Mouse (Mus musculus) heart, postnatal 10 days (tissue): ENCODE measurements around the gene Pak7. TPM values are rescaled to one million over a fixed set of nuclear protein-coding genes. Genes with fewer than 3 reads are reported as not detected.

Experiments used
- DNase-seq, 2 experiments: peaks; one replicate each; pipeline ENCODE4 v3.0.0; 2021
- intact Hi-C: fragments of 180-260 bp; cut with DNase I; formaldehyde crosslinking; loops from one replicate; pipeline ENCODE4 v1.15.1; 2025
- total RNA-seq, 2 experiments: library from RNA; stranded (reverse); gene quantifications; 2 replicates each; pipeline ENCODE4 v1.2.3; 2021

Gene Pak7
- total RNA-seq, 2 experiments from 2014 or later: 0.07 to 0.15 TPM

- intact Hi-C loops: no loop called here
- DNase-seq: no peak
Measured at GRCm38 (mm10) chr2:136204034-136204433, 183.7 kb downstream of the Pak7 start.

- DNase-seq: no peak
- intact Hi-C loops: no loop called here
Measured at GRCm38 (mm10) chr2:136175030-136175429, 212.7 kb downstream of the Pak7 start.

- intact Hi-C loops: no loop called here
Measured at GRCm38 (mm10) chr2:136150752-136151151, 237.0 kb downstream of the Pak7 start.

DNA sequence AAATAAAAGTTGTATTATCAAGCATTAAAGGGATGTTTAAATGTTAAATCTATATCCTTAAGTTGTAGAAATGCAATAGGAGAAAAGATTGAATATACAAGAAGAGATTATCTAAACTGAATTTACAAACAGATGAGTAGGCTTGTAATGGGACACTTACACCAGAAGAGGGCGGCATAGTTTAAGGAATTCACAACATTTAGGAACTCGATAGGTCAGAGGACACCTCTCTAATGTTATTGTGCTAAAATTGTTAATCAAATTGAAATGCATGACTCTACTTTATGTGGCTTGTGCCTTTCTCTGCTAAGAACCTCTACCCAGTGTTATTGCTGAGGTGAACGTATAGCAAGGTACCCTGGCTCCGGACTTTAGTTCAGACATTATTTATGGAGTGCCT lies 238.2 kb downstream of the Pak7 start:
- intact Hi-C loops: loop anchor here (1.0 to 10.0 kb wide), 5 partner anchors 300 to 1793 kb away; partner anchors contain the start of genes AL731706.2 and Snap25
- DNase-seq: peak; percentile 13 to 22

More at GRCm38 (mm10) chr2:136150752-136151151, 237.0 kb downstream of the Pak7 start:
- DNase-seq: no peak

DNA sequence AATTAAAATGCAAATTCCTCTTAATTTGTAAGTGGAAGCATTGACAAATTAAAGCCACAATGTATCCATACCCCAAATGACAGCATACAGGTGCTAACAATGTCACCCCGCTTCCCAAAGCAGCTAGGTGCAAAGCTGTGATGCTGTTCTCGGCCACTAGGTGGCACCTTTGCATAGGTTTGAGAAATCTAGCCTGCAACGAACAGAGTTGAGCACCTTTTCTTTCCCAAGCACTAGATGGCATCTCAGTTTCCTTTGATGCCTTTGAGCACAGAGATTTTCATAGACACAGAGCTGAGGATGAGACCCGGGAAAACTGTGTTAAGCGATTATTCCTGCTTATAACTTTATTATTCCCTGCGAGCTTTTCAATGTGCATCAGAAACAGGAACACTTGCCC lies 238.8 kb downstream of the Pak7 start:
- DNase-seq: peak; percentile 74 to 83
- intact Hi-C loops: loop anchor here (1.0 to 10.0 kb wide), 5 partner anchors 300 to 1793 kb away; partner anchors contain the start of genes AL731706.2 and Snap25

DNA sequence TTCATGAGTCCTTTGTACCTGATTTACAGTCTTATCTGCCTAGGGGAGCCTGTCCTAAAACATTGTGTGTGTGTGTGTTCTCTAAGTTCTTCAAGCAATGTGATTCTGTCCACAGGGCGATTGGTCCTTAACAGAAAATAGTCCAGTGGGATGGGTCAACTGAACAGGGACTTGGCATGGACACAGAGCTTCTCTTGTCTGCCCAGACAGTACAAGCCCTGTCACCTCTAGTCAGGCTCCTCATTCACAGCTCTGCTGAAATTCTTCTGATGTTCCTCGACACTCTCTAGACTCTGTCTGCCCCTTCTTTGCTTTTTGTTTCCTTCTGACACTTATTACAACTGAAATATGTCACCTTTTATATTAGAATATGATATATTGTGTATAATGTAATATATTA lies 247.0 kb downstream of the Pak7 start:
- intact Hi-C loops: loop anchor here (10.0 kb wide), 2 partner anchors 574 to 744 kb away; partner anchors contain the start of genes AL731706.2 and Snap25

GRCm38 (mm10) chr2:136139159-136140069 lies 248.4 kb downstream of the Pak7 start:
- peak in 1 of 2 experiments; percentile 46 for DNase-seq
- intact Hi-C loops: loop anchor here (2.0 to 10.0 kb wide), 5 partner anchors 137 to 781 kb away; partner anchors contain the start of genes AL731706.2 and Snap25

More for the DNA sequence above, 247.0 kb downstream of the Pak7 start:
- DNase-seq: no peak

- no peak for DNase-seq
- intact Hi-C loops: loop anchor here (2.0 to 5.0 kb wide), 3 partner anchors 136 to 780 kb away; no protein-coding TSS in a partner anchor
Measured at GRCm38 (mm10) chr2:136138451-136138850, 249.3 kb downstream of the Pak7 start.

- peak; percentile 1 to 5 for DNase-seq
- intact Hi-C loops: no loop called here
Measured at GRCm38 (mm10) chr2:136121867-136122266, 265.9 kb downstream of the Pak7 start.

GRCm38 (mm10) chr2:136118006-136118405 lies 269.8 kb downstream of the Pak7 start:
- no peak for DNase-seq
- intact Hi-C loops: no loop called here

DNA sequence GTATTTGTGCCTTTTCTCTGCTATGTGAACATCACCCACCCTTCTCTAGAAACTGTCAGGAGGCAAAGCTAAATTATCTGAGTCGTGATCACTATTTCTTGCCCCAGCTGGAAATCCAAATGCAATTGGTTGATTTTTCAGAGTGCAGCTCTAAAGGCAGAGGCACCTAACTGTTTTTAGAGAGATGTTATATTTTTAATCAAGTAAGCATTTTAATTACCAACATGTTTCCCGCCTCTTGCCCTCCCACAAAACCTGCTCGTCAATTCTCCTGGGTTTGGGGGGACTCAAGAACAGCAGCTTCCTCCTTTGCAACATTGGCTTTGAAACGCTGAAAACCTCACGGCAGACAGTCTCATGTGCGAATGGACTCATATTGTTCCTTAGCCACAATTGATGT lies 274.4 kb downstream of the Pak7 start:
- DNase-seq: no peak
- intact Hi-C loops: no loop called here

DNA sequence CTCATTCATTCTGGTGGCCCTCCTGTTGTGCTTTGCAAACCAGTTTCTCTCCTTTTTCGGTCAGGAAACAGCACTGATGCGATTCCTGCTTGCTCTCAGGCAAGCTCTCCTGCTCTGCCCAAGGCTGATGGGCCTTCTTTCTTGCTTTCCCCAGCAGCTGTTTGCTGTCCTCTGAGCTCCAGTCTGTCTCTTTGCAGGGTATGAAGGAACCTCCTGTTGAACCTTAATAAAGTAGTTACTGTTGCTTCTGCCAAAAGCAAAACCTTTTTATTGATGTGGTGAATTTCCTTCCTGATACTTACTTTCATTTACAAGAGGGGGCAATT lies 278.8 kb downstream of the Pak7 start:
- DNase-seq: no peak
- intact Hi-C loops: no loop called here

DNA sequence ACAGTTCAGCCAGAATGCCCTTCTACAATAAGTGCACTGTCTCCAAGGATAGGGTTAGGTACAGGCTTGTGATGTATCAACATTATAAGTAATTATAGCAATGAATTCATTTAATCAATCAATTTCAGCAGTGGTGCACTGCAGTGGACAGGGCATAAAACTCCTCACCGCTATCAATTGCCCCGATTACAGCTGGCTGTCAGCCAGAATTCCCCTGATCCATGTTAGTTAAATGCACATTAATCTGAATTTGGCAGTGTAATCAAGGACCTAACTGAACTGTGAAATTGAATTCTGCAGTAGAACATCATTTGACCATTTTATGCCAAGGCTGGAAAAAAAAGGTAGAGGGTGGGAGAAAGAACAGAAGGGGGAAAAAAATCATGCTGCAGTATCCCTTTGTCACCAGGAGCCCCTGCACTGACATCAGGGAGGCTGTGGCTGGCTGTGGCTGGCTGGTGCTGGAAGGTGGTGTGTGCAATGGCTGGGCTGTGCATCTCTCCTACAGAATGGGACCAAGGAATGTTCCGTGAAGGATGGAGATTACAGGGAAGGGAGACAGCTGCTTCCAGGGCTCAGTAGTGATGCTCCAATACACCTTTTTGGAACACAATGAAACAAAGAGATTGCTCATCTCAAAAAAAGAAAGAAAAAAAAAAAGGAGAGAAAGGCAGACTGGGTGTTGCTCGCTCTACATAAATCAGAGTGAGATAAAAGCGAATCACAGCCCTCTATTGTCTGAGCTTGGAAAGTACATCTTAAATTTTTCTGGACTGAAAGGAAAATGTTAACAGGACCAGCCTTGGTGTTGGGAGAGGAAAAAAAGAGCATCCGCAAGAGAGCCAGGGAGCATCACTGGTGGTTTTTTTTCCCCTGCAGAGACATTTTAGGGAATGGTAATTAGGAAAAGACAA lies 279.4 kb downstream of the Pak7 start:
- intact Hi-C loops: no loop called here
- no peak for DNase-seq

DNA sequence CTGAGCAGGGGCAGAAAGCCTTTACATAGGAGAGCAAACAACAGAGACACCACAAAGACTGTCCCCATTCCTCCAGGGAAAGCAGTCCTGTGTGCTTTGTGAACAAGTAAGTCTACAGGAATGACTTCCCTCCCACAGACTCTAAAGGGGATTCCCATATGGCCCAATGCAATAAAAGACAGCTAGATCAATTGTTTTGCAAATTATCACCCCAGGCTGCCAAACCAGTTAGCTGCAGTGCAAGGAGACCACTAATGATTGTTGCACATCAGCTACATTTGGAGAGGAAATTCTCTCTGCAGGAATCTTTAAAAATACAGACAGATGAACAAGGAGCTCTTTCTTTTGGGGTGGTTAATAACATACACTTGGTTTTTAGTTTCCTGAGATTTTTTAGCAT lies 280.2 kb downstream of the Pak7 start:
- DNase-seq: no peak
- intact Hi-C loops: no loop called here

GRCm38 (mm10) chr2:136097143-136097542 lies 290.6 kb downstream of the Pak7 start:
- DNase-seq: no peak
- intact Hi-C loops: no loop called here

DNA sequence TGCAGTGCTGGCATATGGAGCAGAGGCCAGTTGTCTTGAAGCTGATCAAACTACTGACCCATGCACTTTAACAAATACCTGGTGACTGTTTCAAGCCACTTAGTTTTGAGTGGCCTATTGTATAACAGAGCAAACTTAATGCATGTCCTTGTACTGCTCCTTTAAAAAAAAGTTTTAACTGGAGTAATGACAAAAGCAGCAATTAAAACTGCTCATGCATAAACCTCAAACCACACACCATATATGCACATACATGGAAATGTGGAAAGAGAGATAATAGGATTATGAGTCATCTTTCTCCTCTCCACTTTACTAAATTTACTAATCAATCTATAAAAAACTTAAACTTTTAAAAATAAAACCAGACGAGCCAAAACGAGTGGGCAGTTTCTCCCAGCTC lies 291.8 kb downstream of the Pak7 start:
- intact Hi-C loops: no loop called here
- DNase-seq: no peak

DNA sequence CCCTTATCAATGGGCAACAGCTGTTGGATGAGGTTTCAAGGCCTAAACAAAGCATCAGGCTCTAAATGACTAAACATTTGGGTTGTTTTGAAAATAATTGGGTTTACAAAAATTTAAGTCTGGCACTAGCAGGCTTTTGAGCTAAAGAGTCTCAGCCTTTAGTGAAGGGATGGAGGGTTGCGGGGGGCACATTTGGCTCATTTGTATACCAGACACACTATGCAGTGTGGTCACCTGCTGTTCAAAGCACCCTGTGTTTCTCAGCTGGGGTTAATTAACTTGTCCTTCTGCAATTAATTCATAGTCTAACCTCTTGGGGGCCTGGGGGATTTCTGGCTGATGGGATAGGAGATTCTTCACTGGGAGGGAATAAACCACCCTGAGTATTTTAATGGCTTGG lies 323.4 kb downstream of the Pak7 start:
- DNase-seq: no peak
- intact Hi-C loops: no loop called here

- no peak for DNase-seq
- intact Hi-C loops: no loop called here
Measured at GRCm38 (mm10) chr2:136059029-136059669, 328.6 kb downstream of the Pak7 start.

DNA sequence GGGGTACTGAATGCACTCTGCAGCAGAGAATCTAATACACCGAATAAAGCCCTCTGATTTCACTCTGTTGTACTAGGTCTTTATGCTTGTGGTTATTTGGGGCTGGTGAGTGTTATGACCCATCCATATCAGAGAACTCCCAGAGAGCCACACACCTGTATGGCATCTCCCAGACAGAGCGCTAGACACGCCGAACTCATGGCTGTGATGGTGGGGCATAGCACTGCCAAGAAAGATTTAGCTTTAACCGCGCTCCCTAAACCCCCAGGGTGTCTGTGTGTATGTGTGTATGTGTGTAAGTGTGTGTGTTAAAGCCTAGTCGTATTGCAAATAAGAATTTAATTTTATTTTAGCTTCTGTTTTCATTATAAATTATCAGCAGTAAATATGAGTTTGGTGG lies 329.4 kb downstream of the Pak7 start:
- intact Hi-C loops: no loop called here
- DNase-seq: no peak

DNA sequence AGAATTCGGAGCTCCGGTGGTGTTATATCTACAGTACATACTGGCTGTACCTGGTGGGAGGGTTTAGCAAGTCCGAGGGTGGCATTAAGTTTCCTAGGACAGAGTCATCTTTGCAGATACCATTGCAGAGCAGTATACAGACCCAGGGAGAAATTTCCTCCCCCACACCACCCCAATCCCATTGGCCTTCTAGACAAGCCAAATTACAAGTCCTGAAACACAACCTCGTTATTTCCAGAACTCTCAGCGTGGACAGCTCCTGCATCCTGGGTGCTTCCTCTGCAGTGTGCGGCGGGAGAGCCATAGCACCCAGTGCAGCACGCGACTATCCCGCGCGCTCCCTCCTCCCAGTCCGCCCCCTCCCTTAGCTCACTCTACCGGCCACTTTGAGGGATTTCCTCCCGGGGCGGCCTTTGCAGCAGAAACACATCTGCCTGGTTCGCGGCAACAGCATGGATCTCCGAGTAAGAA lies 329.9 kb downstream of the Pak7 start:
- DNase-seq: peak in 1 of 2 experiments; percentile 5
- intact Hi-C loops: no loop called here
